Mouse (Mus musculus): ENCODE results near the gene Zfp420. TPM values are rescaled to one million over a fixed set of nuclear protein-coding genes. Genes with fewer than 3 reads are reported as not detected.
A peak's percentile ranks its signal among the peaks of the same experiment; 100 is the strongest.

The Zfp420 gene
- 18.3 and 19.9 TPM in 2 replicates for polyA plus RNA-seq (2015; fragmentation: Nextera tagmentation; extraction: Ambion mirVana)

- H3K9ac ChIP-seq (replicated peaks): peak within 1 kb of the TSS; percentile 78
- peak within 1 kb of the TSS; percentile 76 for H3K4me2 ChIP-seq (replicated peaks)
- H3K9me3 ChIP-seq: no peaks in the 10 kb centered on the region
- H3K27ac ChIP-seq: peak within 1 kb of the TSS; percentile 77
- H3K4me3 ChIP-seq (replicated peaks): peak within 1 kb of the TSS; percentile 71
- peaks cover 5% of the 10 kb centered on the region for H3K36me3 ChIP-seq
- no peaks in the 10 kb centered on the region for H3K27me3 ChIP-seq
- H3K4me1 ChIP-seq (replicated peaks): peaks cover 9% of the 10 kb centered on the region
- 8% methylated on average over 32 of the region's 32 CpGs for WGBS
- ATAC-seq: peak; percentile 99
Measured at GRCm38 (mm10) chr7:29859532-29860517, at the start of gene Zfp420. Zfp420 (plus strand) TSS chr7:29859979.

GRCm38 (mm10) chr7:29812244-29812643 lies 47.5 kb upstream of the Zfp420 start:
- peaks cover 27% of the 10 kb centered on the region for H3K4me1 ChIP-seq (replicated peaks)
- no peak overlapping the region for H3K4me3 ChIP-seq (replicated peaks)
- H3K27ac ChIP-seq: no peak overlapping the region
- H3K4me2 ChIP-seq (replicated peaks): no peak overlapping the region
- H3K9me3 ChIP-seq: 0 out of 2 replicates have a peak, but pooled peaks cover 4% of the 10 kb centered on the region
- H3K27me3 ChIP-seq: no peaks in the 10 kb centered on the region
- peaks cover 9% of the 10 kb centered on the region; the same call in 1 of the 2 replicates for H3K36me3 ChIP-seq
- WGBS: 97% methylated on average over 1 of the region's 1 CpGs
- ATAC-seq: no peak
- no peak overlapping the region for H3K9ac ChIP-seq (replicated peaks)

GRCm38 (mm10) chr7:29814381-29814780 lies 45.4 kb upstream of the Zfp420 start:
- 0 out of 2 replicates have a peak overlapping the region, but pooled peaks have one; percentile 71 for H3K9ac ChIP-seq (replicated peaks)
- ATAC-seq: no peak
- peaks cover 43% of the 10 kb centered on the region for H3K4me1 ChIP-seq (replicated peaks)
- WGBS: 91% methylated on average over 2 of the region's 2 CpGs
- peaks cover 9% of the 10 kb centered on the region; the same call in 1 of the 2 replicates for H3K36me3 ChIP-seq
- H3K27ac ChIP-seq: no peak overlapping the region
- peak overlapping the region; percentile 80 for H3K4me2 ChIP-seq (replicated peaks)
- no peaks in the 10 kb centered on the region for H3K27me3 ChIP-seq
- H3K9me3 ChIP-seq: 0 out of 2 replicates have a peak, but pooled peaks cover 4% of the 10 kb centered on the region
- peak overlapping the region; percentile 66 for H3K4me3 ChIP-seq (replicated peaks)

- peaks cover 50% of the 10 kb centered on the region for H3K4me1 ChIP-seq (replicated peaks)
- peaks cover 9% of the 10 kb centered on the region; the same call in 1 of the 2 replicates for H3K36me3 ChIP-seq
- peak overlapping the region; percentile 71 for H3K9ac ChIP-seq (replicated peaks)
- peak overlapping the region; percentile 59 for H3K27ac ChIP-seq
- peak; percentile 60 for ATAC-seq
- 0 out of 2 replicates have a peak, but pooled peaks cover 4% of the 10 kb centered on the region for H3K9me3 ChIP-seq
- peak overlapping the region; percentile 66 for H3K4me3 ChIP-seq (replicated peaks)
- 2% methylated on average over 12 of the region's 12 CpGs for WGBS
- H3K4me2 ChIP-seq (replicated peaks): peak overlapping the region; percentile 80
- H3K27me3 ChIP-seq: no peaks in the 10 kb centered on the region
Measured at GRCm38 (mm10) chr7:29815061-29815784, 44.6 kb upstream of the Zfp420 start.

GRCm38 (mm10) chr7:29815910-29816429 lies 43.8 kb upstream of the Zfp420 start, which contains the start of gene Zfp790:
Zfp790 (plus strand) TSS chr7:29816114.
- H3K9me3 ChIP-seq: 0 out of 2 replicates have a peak, but pooled peaks cover under 1% of the 10 kb centered on the region
- H3K4me3 ChIP-seq (replicated peaks): peak within 1 kb of the TSS; percentile 66
- peaks cover 50% of the 10 kb centered on the region for H3K4me1 ChIP-seq (replicated peaks)
- H3K9ac ChIP-seq (replicated peaks): peak within 1 kb of the TSS; percentile 75
- peak; percentile 96 for ATAC-seq
- WGBS: under 1% methylated on average over 26 of the region's 26 CpGs
- peak within 1 kb of the TSS; percentile 85 for H3K27ac ChIP-seq
- H3K36me3 ChIP-seq: peaks cover 5% of the 10 kb centered on the region; the same call in 1 of the 2 replicates
- peak within 1 kb of the TSS; percentile 80 for H3K4me2 ChIP-seq (replicated peaks)
- no peaks in the 10 kb centered on the region for H3K27me3 ChIP-seq

- Histone ChIP-seq H3K4me1 (replicated peaks) (peaks cover 50% of the 10 kb centered on the region), H3K36me3 (peaks cover 22% of the 10 kb centered on the region), H3K9me3 (no peaks in the 10 kb centered on the region), H3K27me3 (no peaks in the 10 kb centered on the region), H3K4me2 (replicated peaks) (peak overlapping the region; percentile 80), H3K27ac (peak overlapping the region; percentile 71), H3K9ac (replicated peaks) (peak overlapping the region; percentile 72), H3K4me3 (replicated peaks) (peak overlapping the region; percentile 56)
- 2% methylated on average over 12 of the region's 12 CpGs for WGBS
- peak; percentile 83 for ATAC-seq
Measured at GRCm38 (mm10) chr7:29818619-29819254, 41.0 kb upstream of the Zfp420 start.

GRCm38 (mm10) chr7:29828001-29828400 lies 31.8 kb upstream of the Zfp420 start:
- no peaks in the 10 kb centered on the region for H3K27me3 ChIP-seq
- H3K36me3 ChIP-seq: peaks cover 87% of the 10 kb centered on the region
- no peaks in the 10 kb centered on the region for H3K4me1 ChIP-seq (replicated peaks)
- H3K27ac ChIP-seq: no peak overlapping the region
- no peak for ATAC-seq
- WGBS: 94% methylated on average over 12 of the region's 12 CpGs
- no peak overlapping the region for H3K9ac ChIP-seq (replicated peaks)
- H3K4me3 ChIP-seq (replicated peaks): no peak overlapping the region
- no peaks in the 10 kb centered on the region for H3K9me3 ChIP-seq
- H3K4me2 ChIP-seq (replicated peaks): no peak overlapping the region

- Histone ChIP-seq H3K27me3 (no peaks in the 10 kb centered on the region), H3K9me3 (no peaks in the 10 kb centered on the region), H3K9ac (replicated peaks) (no peak overlapping the region), H3K4me3 (replicated peaks) (no peak overlapping the region), H3K27ac (no peak overlapping the region), H3K4me2 (replicated peaks) (no peak overlapping the region), H3K4me1 (replicated peaks) (no peaks in the 10 kb centered on the region), H3K36me3 (peaks cover 86% of the 10 kb centered on the region)
- 85% methylated on average over 12 of the region's 12 CpGs for WGBS
- ATAC-seq: no peak
Measured at GRCm38 (mm10) chr7:29829804-29830203, 30.0 kb upstream of the Zfp420 start.

- no peaks in the 10 kb centered on the region for H3K9me3 ChIP-seq
- H3K4me2 ChIP-seq (replicated peaks): no peak overlapping the region
- H3K27me3 ChIP-seq: no peaks in the 10 kb centered on the region
- no peaks in the 10 kb centered on the region for H3K4me1 ChIP-seq (replicated peaks)
- no peak overlapping the region for H3K27ac ChIP-seq
- ATAC-seq: no peak
- 91% methylated on average over 1 of the region's 1 CpGs for WGBS
- no peak overlapping the region for H3K9ac ChIP-seq (replicated peaks)
- no peak overlapping the region for H3K4me3 ChIP-seq (replicated peaks)
- H3K36me3 ChIP-seq: peaks cover 55% of the 10 kb centered on the region
Measured at GRCm38 (mm10) chr7:29836816-29837215, 23.0 kb upstream of the Zfp420 start.

GRCm38 (mm10) chr7:29839256-29839655 lies 20.5 kb upstream of the Zfp420 start:
- no peak overlapping the region for H3K4me3 ChIP-seq (replicated peaks)
- H3K36me3 ChIP-seq: peaks cover 49% of the 10 kb centered on the region
- H3K27ac ChIP-seq: no peak overlapping the region
- H3K27me3 ChIP-seq: no peaks in the 10 kb centered on the region
- WGBS: 91% methylated on average over 3 of the region's 3 CpGs
- H3K9ac ChIP-seq (replicated peaks): no peak overlapping the region
- H3K4me1 ChIP-seq (replicated peaks): no peaks in the 10 kb centered on the region
- H3K9me3 ChIP-seq: no peaks in the 10 kb centered on the region
- ATAC-seq: no peak
- H3K4me2 ChIP-seq (replicated peaks): no peak overlapping the region

GRCm38 (mm10) chr7:29842105-29842504 lies 17.7 kb upstream of the Zfp420 start:
- ATAC-seq: no peak
- 100% methylated on average over 1 of the region's 1 CpGs for WGBS
- Histone ChIP-seq H3K9ac (replicated peaks) (no peak overlapping the region), H3K4me2 (replicated peaks) (no peak overlapping the region), H3K9me3 (no peaks in the 10 kb centered on the region), H3K36me3 (peaks cover 56% of the 10 kb centered on the region), H3K27me3 (no peaks in the 10 kb centered on the region), H3K4me3 (replicated peaks) (no peak overlapping the region), H3K27ac (no peak overlapping the region), H3K4me1 (replicated peaks) (no peaks in the 10 kb centered on the region)
